Mouse (Mus musculus) liver, embryonic 14.5 days (tissue): ENCODE measurements around the gene Atcay.

Experiments used
- CTCF ChIP-seq: IDR thresholded peaks from 2 replicates; pipeline ENCODE4 v1.5.1; 2016; ENCODE audit warnings: antibody characterized with exemption, low read depth, control low read depth
- EP300 ChIP-seq: IDR thresholded peaks from 2 replicates; pipeline ENCODE4 v1.6.1; 2016; ENCODE audit warnings: antibody characterized with exemption, low read depth

DNA sequence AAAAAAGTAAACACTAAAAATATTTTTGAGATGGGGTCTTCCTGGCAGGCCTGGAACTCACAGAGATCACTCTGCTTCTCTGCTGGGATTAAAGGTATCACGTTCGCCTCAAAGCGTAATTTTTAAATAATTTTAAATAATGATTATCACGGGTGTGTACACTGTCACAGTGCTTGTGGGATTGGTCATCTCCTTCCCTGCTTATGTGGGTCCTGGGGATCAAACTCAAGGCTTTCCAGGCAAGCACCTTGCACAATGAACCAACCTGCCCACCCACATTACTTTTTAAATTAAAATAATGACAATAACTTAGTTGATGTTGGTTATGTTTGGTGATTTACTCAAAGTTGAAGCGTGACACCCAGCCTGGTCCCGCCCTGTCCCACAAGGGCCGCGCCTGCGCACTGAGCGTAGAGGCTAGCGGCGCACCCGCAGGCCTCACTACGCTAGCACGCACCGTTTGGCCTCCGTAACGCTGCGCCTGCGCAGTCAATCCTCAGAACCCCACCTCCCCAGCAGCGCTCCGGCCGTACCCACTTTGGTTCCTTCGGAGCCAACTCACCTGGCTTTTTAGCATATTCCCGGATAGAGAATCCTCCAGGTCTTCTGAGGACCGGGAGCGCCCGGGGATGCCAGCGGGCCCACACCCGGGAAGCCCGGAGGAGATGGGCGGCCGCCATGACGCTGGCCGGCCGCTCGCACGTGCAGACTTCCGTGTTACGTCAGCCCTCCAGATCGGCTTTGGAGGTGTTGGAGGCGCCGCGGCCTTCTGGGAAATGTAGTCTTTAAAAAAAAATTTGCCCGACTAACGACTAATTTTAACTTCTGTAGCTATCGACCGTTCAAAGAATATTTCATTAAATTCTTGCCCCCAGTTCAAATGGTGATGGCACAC is 35.8 kb upstream of the Atcay start, which contains the start of the genes Mrpl54 and Apba3:
- TF ChIP-seq CTCF (peak; percentile 14; the same call in 1 of the 2 replicates), EP300 (no peak)
